Mouse (Mus musculus) embryonic facial prominence, embryonic 12.5 days (tissue): ENCODE measurements around the gene Kdm4b. TPM values are rescaled to one million over a fixed set of nuclear protein-coding genes. Genes with fewer than 3 reads are reported as not detected.
A peak's percentile ranks its signal among the peaks of the same experiment; 100 is the strongest.

Experiments
- ATAC-seq: fragments of 200-750 bp; cut with Nextera tagmentation; 2 replicates; pipeline ENCODE4 v1.8.0; 2017; ENCODE audit not compliant: insufficient number of reproducible peaks, insufficient read depth, low FRiP score, low TSS enrichment
- H3K27ac ChIP-seq: fragments of 300-500 bp; sonication (generic); 2 replicates; pipeline ENCODE4 v1.5.1; 2016; ENCODE audit warnings: mild to moderate bottlenecking
- H3K27me3 ChIP-seq: fragments of 300-500 bp; sonication (generic); 2 replicates; pipeline ENCODE4 v1.6.1; 2016; ENCODE audit warnings: mild to moderate bottlenecking, moderate library complexity
- H3K36me3 ChIP-seq: fragments of 300-500 bp; sonication (generic); 2 replicates; pipeline ENCODE4 v1.6.1; 2016; ENCODE audit warnings: mild to moderate bottlenecking
- H3K4me1 ChIP-seq: fragments of 300-500 bp; sonication (generic); 2 replicates; pipeline ENCODE4 v1.6.1; 2016
- H3K4me2 ChIP-seq: fragments of 300-500 bp; sonication (generic); replicated peaks from 2 replicates; pipeline ENCODE4 v1.6.1; 2016; ENCODE audit warnings: mild to moderate bottlenecking, moderate library complexity
- H3K4me3 ChIP-seq: fragments of 300-500 bp; sonication (generic); 2 replicates; pipeline ENCODE4 v1.5.1; 2016; ENCODE audit warnings: mild to moderate bottlenecking
- H3K9ac ChIP-seq: fragments of 300-500 bp; sonication (generic); 2 replicates; pipeline ENCODE4 v1.6.1; 2016; ENCODE audit warnings: mild to moderate bottlenecking, moderate library complexity
- H3K9me3 ChIP-seq: fragments of 300-500 bp; sonication (generic); 2 replicates; pipeline ENCODE4 v1.6.1; 2016; ENCODE audit warnings: mild to moderate bottlenecking, moderate library complexity
- WGBS: fragments of 180-500 bp; shearing (Covaris S2); methylation state at CpG from one replicate; pipeline ENCODE4 v1.1.7; 2016; 5-methylcytosine and 5-hydroxymethylcytosine counted together
- polyA plus RNA-seq: library from polyadenylated mRNA; unstranded; fragments of >200 nt; fragmentation: Nextera tagmentation; extraction: Ambion mirVana; gene quantifications from 2 replicates; pipeline ENCODE4 v1.2.1, GENCODE M21; 2016

The Kdm4b gene
- polyA plus RNA-seq, 1 experiment from 2014 or later: 54.6 TPM

DNA sequence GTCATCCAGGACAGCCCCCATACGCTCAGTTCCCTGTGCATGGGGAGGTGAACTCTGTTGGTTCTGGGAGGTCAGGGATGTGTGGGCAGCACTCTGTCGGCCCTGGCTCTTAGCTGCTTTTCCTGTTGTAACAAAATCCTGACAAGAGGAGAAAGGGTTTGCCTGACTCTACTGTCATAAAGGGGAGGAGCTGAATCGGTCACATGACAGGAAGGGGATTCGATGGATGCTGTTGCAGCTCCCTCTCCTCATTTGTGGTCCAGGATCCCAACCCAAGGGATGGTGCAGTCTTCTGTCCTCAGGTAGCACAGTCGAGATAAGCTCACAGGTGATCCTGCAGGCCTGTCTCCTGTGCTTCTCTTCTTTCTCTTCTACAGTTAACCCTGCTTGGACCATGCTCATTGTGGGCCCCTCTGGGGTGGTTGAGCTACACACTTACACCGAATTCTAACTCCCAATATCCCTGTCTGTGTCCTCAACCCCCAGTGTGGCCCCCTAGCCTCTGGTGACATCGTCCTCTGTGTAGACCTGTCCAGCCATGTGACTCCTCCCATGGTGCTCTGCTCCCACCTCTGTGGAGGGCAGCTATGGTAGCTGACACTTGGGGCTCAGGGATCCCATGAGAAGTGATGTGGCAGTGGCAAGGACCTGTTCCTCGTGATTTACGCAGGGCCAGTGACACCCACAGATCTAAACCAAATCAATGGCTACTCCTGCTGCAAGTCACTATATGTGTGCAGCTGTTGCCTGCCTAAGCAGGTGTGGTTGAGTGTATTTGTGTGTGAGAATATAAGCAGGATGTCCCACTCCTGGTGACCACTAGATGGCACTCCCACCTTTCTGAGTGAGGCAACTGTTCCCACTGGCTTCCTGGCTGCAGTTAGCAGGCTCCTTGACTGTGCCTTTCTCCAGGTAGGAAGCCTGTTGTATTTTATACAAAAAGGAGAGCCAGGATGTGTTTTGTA is 31.3 kb downstream of the Kdm4b start:
- Histone ChIP-seq H3K4me3 (no peak overlapping the region), H3K9ac (no peak overlapping the region), H3K4me1 (no peaks in the 10 kb centered on the region), H3K27me3 (no peaks in the 10 kb centered on the region), H3K9me3 (no peaks in the 10 kb centered on the region), H3K4me2 (no peak overlapping the region), H3K27ac (no peak overlapping the region), H3K36me3 (peaks cover 77% of the 10 kb centered on the region)
- ATAC-seq: no peak
- WGBS: 68% methylated on average over 9 of the region's 9 CpGs

DNA sequence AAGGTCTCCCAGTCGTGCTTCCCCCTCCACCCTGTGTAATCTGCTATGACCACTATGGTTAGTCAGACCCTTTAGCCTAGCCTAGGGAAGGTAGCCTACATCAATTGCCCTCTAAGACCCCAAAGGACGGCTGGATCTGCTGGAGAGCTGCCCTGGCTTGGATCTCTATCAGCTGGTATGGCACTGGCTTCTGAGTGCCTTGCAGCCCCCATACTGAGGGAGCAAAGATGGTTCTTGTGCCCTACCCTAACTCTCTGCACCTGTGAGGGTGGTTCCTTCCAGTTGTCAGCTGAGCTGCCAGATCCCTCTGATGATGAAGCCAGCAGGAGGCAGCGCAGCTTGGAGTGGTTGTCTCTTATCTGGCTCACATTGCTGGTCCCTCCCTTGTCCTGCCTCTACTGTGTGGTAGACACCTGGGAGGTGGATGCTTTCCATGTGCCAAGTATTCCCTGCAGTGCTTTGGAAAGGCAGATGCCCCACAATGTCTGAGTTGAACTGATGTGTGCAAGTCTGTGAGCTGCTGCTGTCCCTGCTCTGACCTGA is 33.4 kb downstream of the Kdm4b start:
- Histone ChIP-seq H3K9ac (no peak overlapping the region), H3K4me1 (no peaks in the 10 kb centered on the region), H3K4me2 (no peak overlapping the region), H3K4me3 (no peak overlapping the region), H3K9me3 (no peaks in the 10 kb centered on the region), H3K36me3 (peaks cover 74% of the 10 kb centered on the region), H3K27me3 (no peaks in the 10 kb centered on the region), H3K27ac (no peak overlapping the region)
- no peak for ATAC-seq
- WGBS: 78% methylated on average over 3 of the region's 3 CpGs

GRCm38 (mm10) chr17:56359864-56360263 is 34.0 kb downstream of the Kdm4b start:
- no peaks in the 10 kb centered on the region for H3K27me3 ChIP-seq
- no peaks in the 10 kb centered on the region for H3K4me1 ChIP-seq
- H3K4me3 ChIP-seq: no peak overlapping the region
- ATAC-seq: no peak
- H3K9me3 ChIP-seq: no peaks in the 10 kb centered on the region
- H3K4me2 ChIP-seq: no peak overlapping the region
- WGBS: 94% methylated on average over 1 of the region's 1 CpGs
- H3K9ac ChIP-seq: no peak overlapping the region
- H3K36me3 ChIP-seq: peaks cover 68% of the 10 kb centered on the region
- no peak overlapping the region for H3K27ac ChIP-seq

- Histone ChIP-seq H3K4me2 (no peak overlapping the region), H3K27me3 (no peaks in the 10 kb centered on the region), H3K9ac (no peak overlapping the region), H3K4me1 (no peaks in the 10 kb centered on the region), H3K36me3 (peaks cover 69% of the 10 kb centered on the region), H3K9me3 (no peaks in the 10 kb centered on the region), H3K27ac (no peak overlapping the region), H3K4me3 (no peak overlapping the region)
- 71% methylated on average over 8 of the region's 8 CpGs for WGBS
- ATAC-seq: 0 out of 2 replicates have a peak, but pooled peaks have one; percentile 17
Observed at GRCm38 (mm10) chr17:56360451-56360850, 34.6 kb downstream of the Kdm4b start.

GRCm38 (mm10) chr17:56361542-56361941 is 35.7 kb downstream of the Kdm4b start:
- H3K4me1 ChIP-seq: no peaks in the 10 kb centered on the region
- no peak overlapping the region for H3K4me2 ChIP-seq
- peaks cover 63% of the 10 kb centered on the region for H3K36me3 ChIP-seq
- no peak overlapping the region for H3K9ac ChIP-seq
- no peak for ATAC-seq
- H3K27ac ChIP-seq: no peak overlapping the region
- H3K4me3 ChIP-seq: no peak overlapping the region
- no peaks in the 10 kb centered on the region for H3K27me3 ChIP-seq
- WGBS: 84% methylated on average over 2 of the region's 2 CpGs
- no peaks in the 10 kb centered on the region for H3K9me3 ChIP-seq

DNA sequence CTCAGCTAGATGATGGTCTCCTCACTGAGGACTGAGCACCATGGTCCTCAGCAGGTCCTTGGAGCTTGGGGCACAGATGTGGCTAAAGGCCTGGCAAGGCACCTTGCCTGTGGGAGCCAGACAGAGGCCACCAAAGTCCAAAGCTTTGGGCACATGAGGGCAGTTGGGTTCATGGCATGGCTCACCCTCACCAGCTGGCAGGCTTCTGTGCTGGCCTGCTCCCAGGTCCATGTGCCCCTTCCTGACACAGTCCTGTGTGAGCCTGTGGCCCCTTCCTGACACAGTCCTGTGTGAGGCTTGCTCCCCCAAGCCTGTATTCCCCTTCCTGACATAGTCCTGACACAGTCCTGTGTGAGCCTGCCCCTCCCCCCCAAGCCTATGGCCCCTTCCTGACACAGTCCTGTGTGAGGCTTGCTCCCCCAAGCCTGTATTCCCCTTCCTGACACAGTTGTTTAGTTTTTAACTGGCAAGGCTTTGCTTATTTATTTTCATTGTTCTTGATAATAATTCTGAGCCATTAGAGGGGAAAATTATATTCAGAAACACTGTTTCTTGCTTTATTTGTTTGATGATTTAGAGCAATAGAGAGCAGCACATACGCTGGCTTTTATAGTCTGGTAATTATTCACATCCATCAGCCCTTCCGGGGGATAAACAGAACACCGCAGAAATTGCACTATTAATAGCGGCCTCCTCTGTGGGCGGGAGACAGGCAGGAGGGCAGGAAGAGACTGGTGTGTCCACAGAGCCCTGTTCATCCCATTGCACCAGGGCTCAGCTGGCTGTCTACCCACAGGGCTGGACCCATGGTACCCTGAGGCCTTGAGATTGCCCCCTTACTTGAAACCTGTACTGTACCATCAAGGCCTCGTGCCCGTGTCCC is 40.2 kb downstream of the Kdm4b start:
- Histone ChIP-seq H3K27me3 (no peaks in the 10 kb centered on the region), H3K27ac (peak overlapping the region; percentile 26; the same call in 1 of the 2 replicates), H3K36me3 (peaks cover 73% of the 10 kb centered on the region), H3K4me3 (no peak overlapping the region), H3K4me2 (no peak overlapping the region), H3K9me3 (no peaks in the 10 kb centered on the region), H3K4me1 (no peaks in the 10 kb centered on the region), H3K9ac (no peak overlapping the region)
- WGBS: 82% methylated on average over 7 of the region's 7 CpGs
- no peak for ATAC-seq

DNA sequence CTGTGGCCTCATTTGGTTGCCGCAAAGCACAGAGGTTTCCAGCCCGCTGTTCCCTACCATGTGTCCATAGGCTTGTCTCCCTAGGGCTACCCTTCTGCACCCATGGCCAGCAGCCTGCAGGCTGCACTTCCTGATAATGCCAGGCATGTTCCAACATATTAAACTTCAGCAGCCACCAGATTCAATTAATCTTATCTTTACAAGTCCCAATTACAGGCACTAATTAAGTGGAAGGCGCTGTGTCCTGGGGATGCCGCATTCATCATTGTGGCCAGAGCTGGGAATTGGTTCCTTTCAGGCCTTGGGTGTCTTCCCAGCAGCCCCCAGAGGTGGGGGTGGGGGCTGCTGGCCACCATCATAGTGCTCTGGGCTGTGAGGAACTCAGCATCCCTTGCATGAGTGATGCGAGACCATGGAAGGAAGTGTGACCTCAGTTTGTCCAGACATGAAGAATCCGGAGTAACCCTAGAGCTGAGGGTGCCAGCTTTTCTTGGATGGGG is 42.5 kb downstream of the Kdm4b start:
- no peaks in the 10 kb centered on the region for H3K27me3 ChIP-seq
- ATAC-seq: no peak
- no peaks in the 10 kb centered on the region for H3K4me1 ChIP-seq
- no peak overlapping the region for H3K4me2 ChIP-seq
- H3K9me3 ChIP-seq: no peaks in the 10 kb centered on the region
- H3K9ac ChIP-seq: no peak overlapping the region
- H3K27ac ChIP-seq: no peak overlapping the region
- H3K36me3 ChIP-seq: peaks cover 76% of the 10 kb centered on the region
- H3K4me3 ChIP-seq: no peak overlapping the region
- 93% methylated on average over 6 of the region's 6 CpGs for WGBS

GRCm38 (mm10) chr17:56370090-56370489 is 44.2 kb downstream of the Kdm4b start:
- Histone ChIP-seq H3K9ac (no peak overlapping the region), H3K4me3 (no peak overlapping the region), H3K4me1 (no peaks in the 10 kb centered on the region), H3K36me3 (peaks cover 82% of the 10 kb centered on the region), H3K27me3 (no peaks in the 10 kb centered on the region), H3K9me3 (no peaks in the 10 kb centered on the region), H3K27ac (no peak overlapping the region), H3K4me2 (no peak overlapping the region)
- no peak for ATAC-seq
- WGBS: 94% methylated on average over 3 of the region's 3 CpGs

GRCm38 (mm10) chr17:56371029-56371660 is 45.3 kb downstream of the Kdm4b start:
- no peak for ATAC-seq
- 86% methylated on average over 15 of the region's 15 CpGs for WGBS
- H3K4me3 ChIP-seq: no peak overlapping the region
- peaks cover 84% of the 10 kb centered on the region for H3K36me3 ChIP-seq
- no peaks in the 10 kb centered on the region for H3K9me3 ChIP-seq
- H3K4me1 ChIP-seq: no peaks in the 10 kb centered on the region
- no peaks in the 10 kb centered on the region for H3K27me3 ChIP-seq
- H3K9ac ChIP-seq: no peak overlapping the region
- no peak overlapping the region for H3K4me2 ChIP-seq
- H3K27ac ChIP-seq: no peak overlapping the region

DNA sequence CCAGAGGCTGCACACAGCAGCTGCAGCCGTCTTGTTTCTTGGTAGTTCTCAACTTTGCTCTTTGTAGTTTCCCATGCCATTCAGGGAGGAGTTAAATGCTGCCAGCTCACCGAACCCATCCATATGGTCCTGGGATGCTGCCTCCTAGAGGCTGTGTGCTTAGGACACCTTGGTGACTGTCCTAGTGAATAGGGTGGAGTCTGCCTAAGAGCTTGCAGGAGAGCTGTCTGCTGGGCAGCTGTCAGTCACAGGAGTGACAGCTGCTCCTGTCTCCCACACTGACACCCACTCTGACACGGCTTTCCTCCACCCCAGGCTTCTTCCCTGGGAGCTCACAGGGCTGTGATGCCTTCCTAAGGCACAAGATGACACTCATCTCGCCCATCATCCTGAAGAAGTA is 46.2 kb downstream of the Kdm4b start:
- Histone ChIP-seq H3K9ac (no peak overlapping the region), H3K9me3 (no peaks in the 10 kb centered on the region), H3K36me3 (peaks cover 89% of the 10 kb centered on the region), H3K27me3 (no peaks in the 10 kb centered on the region), H3K4me1 (no peaks in the 10 kb centered on the region), H3K4me3 (no peak overlapping the region), H3K27ac (no peak overlapping the region), H3K4me2 (no peak overlapping the region)
- 80% methylated on average over 4 of the region's 4 CpGs for WGBS
- no peak for ATAC-seq
